Mouse (Mus musculus) adrenal gland, adult 8-10 months (tissue): ENCODE measurements around the gene Dock6. TPM values are rescaled to one million over a fixed set of nuclear protein-coding genes. Genes with fewer than 3 reads are reported as not detected.
"Not testable (repeated sequence)": the region's sequence is repeated elsewhere in the genome, so short reads cannot be mapped to it uniquely, and the experiment has no call there.

Experiments
- DNase-seq: peaks from one replicate; pipeline ENCODE4 v3.0.0; 2022
- total RNA-seq, 4 experiments: library from RNA; stranded (reverse); gene quantifications; 2 replicates each; pipeline ENCODE4 v1.2.4; 2022

The Dock6 gene
- total RNA-seq, 4 experiments from 2014 or later, result 34.3 to 80.5 (median 56.4) TPM

- no peak for DNase-seq
Observed at GRCm38 (mm10) chr9:21777726-21778125, 74.7 kb downstream of the Dock6 start.

- no peak for DNase-seq
Observed at GRCm38 (mm10) chr9:21774353-21774752, 78.1 kb downstream of the Dock6 start.

- not testable (repeated sequence) for DNase-seq
Observed at GRCm38 (mm10) chr9:21773396-21773795, 79.0 kb downstream of the Dock6 start.

- no peak for DNase-seq
Observed at GRCm38 (mm10) chr9:21769558-21770183, 82.8 kb downstream of the Dock6 start.

- no peak for DNase-seq
Observed at GRCm38 (mm10) chr9:21768511-21769411, 83.7 kb downstream of the Dock6 start.

- DNase-seq, result no peak
Observed at GRCm38 (mm10) chr9:21767896-21768295, 84.5 kb downstream of the Dock6 start.

GRCm38 (mm10) chr9:21764084-21764999 is 88.1 kb downstream of the Dock6 start:
- DNase-seq, result no peak

GRCm38 (mm10) chr9:21762135-21762534 is 90.3 kb downstream of the Dock6 start:
- DNase-seq, result no peak

- peak; percentile 93 for DNase-seq
Observed at GRCm38 (mm10) chr9:21760155-21761088, 92.0 kb downstream of the Dock6 start, which contains the start of gene Spc24. Spc24 (minus strand) TSS chr9:21760303.

GRCm38 (mm10) chr9:21759718-21760117 is 92.7 kb downstream of the Dock6 start:
- no peak for DNase-seq

- DNase-seq, result no peak
Observed at GRCm38 (mm10) chr9:21758576-21759529, 93.6 kb downstream of the Dock6 start.

- DNase-seq, result no peak
Observed at GRCm38 (mm10) chr9:21754516-21755321, 97.7 kb downstream of the Dock6 start.

GRCm38 (mm10) chr9:21754003-21754402 is 98.4 kb downstream of the Dock6 start:
- DNase-seq, result peak; percentile 81

GRCm38 (mm10) chr9:21752252-21752792 is 100.1 kb downstream of the Dock6 start:
- DNase-seq, result no peak

- DNase-seq, result peak; percentile 79
Observed at GRCm38 (mm10) chr9:21751347-21751746, 101.1 kb downstream of the Dock6 start.

GRCm38 (mm10) chr9:21750370-21750769 is 102.1 kb downstream of the Dock6 start:
- DNase-seq, result no peak
